Mouse (Mus musculus): ENCODE data around the gene Igsf6.

GRCm38 (mm10) chr7:121093026-121093425 lies 18.7 kb upstream of the Igsf6 start:
- TF ChIP-seq CTCF (IDR thresholded peaks at IDR 0.05; ENCODE audit: insufficient read depth, low read length), result no peak
- TF ChIP-seq POLR2A (IDR thresholded peaks at IDR 0.05; ENCODE audit: borderline replicate concordance, extremely low read depth, low read depth, low read length), result no peak

All from lung, adult 2 months (tissue).